Mouse (Mus musculus): ENCODE data around the gene Gm45062. TPM values are rescaled to one million over a fixed set of nuclear protein-coding genes. Genes with fewer than 3 reads are reported as not detected.
A peak's percentile ranks its signal among the peaks of the same experiment; 100 is the strongest.

The Gm45062 gene
- total and polyA plus RNA-seq, 3 experiments = 2.7 to 4.1 (median 3.2) TPM

GRCm38 (mm10) chr6:8495109-8495826 lies 236.0 kb downstream of the Gm45062 start:
- no peaks in the 10 kb centered on the region for H3K27me3 ChIP-seq (replicated peaks)
- H3K9me3 ChIP-seq (replicated peaks; ENCODE audit: low read length) = peaks cover 5% of the 10 kb centered on the region
- H3K9ac ChIP-seq (ENCODE audit: insufficient read depth, low read depth) = peak overlapping the region; percentile 45
- in situ Hi-C loops (cut with MboI; ENCODE audit: low pct_ligation_motif_present, low pct_unique_long_range_greater_than_20kb, low sequenced_read_pairs) (loop anchor here (10.0 kb wide), 1 partner anchor 200 kb away; no protein-coding TSS in a partner anchor), dilution Hi-C loops (cut with MboI; ENCODE audit: extremely low pct_ligation_motif_present, extremely low pct_unique_long_range_greater_than_20kb, low sequenced_read_pairs) (no loop called here)
- no peaks in the 10 kb centered on the region for H3K36me3 ChIP-seq (replicated peaks in 1 of 2; ENCODE audit: control insufficient read depth in 1 of 2, insufficient read depth in 1 of 2, low read length in 1 of 2)
- peak; percentile 32 for DNase-seq (ENCODE audit: extremely low read depth)
- no peaks in the 10 kb centered on the region for H3K79me2 ChIP-seq (replicated peaks; ENCODE audit: control insufficient read depth, extremely low read depth, insufficient read depth, poor library complexity, severe bottlenecking)
- TF ChIP-seq JUN (IDR thresholded peaks at IDR 0.05; ENCODE audit: insufficient read depth, low read depth, low read length) (peak; percentile 23; the same call in 1 of the 2 replicates), IRF4 (IDR thresholded peaks at IDR 0.05; ENCODE audit: low read depth, low read length) (0 out of 2 replicates have a peak, but pooled peaks have one; percentile 29), MEF2A (IDR thresholded peaks at IDR 0.05; ENCODE audit: borderline replicate concordance, low read depth, low read length) (peak; percentile 76), POLR2A (IDR thresholded peaks at IDR 0.05; ENCODE audit: low read depth, low read length) (no peak), EP300 (IDR thresholded peaks at IDR 0.05; ENCODE audit: low read length) (peak; percentile 71)
- H3K4me1 ChIP-seq (ENCODE audit: control insufficient read depth in 1 of 2, insufficient read depth in 2 of 2) = peaks cover 7 to 59% of the 10 kb centered on the region in 2 experiments
- peak overlapping the region; percentile 89 for H3K4me2 ChIP-seq (ENCODE audit: insufficient read depth, low read depth, poor library complexity, severe bottlenecking)
- no peak overlapping the region for H3K4me3 ChIP-seq (replicated peaks in 1 of 3; ENCODE audit: low read depth in 2 of 3, low read length in 2 of 3, poor library complexity in 1 of 3)
- peak overlapping the region; percentile 62 for H3K27ac ChIP-seq (ENCODE audit: insufficient read depth, low read depth)

DNA sequence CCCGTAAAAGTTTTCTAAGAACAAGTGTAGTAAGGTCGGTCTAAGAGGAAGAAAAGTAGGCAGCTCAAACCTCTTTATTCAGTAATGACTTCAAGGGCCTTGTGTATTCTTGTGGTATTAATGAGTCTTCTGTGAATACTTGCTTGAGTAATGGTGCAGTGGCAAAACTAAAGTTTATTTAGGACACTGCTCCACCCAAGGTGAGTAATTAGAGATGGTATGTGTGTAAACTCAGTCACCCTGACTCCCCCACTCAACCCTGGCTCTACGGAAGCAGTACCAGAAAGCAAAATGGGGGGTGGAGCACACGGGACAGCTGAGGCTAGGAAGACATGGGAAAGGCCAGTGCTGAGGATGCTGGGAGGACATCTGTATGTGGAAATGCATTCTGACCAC lies 236.6 kb downstream of the Gm45062 start:
- peaks cover 5% of the 10 kb centered on the region for H3K9me3 ChIP-seq (replicated peaks; ENCODE audit: low read length)
- peaks cover 7 to 57% of the 10 kb centered on the region in 2 experiments for H3K4me1 ChIP-seq (ENCODE audit: control insufficient read depth in 1 of 2, insufficient read depth in 2 of 2)
- no peak overlapping the region for H3K4me3 ChIP-seq (replicated peaks in 1 of 3; ENCODE audit: low read depth in 2 of 3, low read length in 2 of 3, poor library complexity in 1 of 3)
- in situ Hi-C loops (cut with MboI; ENCODE audit: low pct_ligation_motif_present, low pct_unique_long_range_greater_than_20kb, low sequenced_read_pairs) = loop anchor here (10.0 kb wide), 1 partner anchor 201 kb away; no protein-coding TSS in a partner anchor
- peak overlapping the region; percentile 45 for H3K9ac ChIP-seq (ENCODE audit: insufficient read depth, low read depth)
- DNase-seq (ENCODE audit: extremely low read depth) = no peak
- H3K27ac ChIP-seq (ENCODE audit: insufficient read depth, low read depth) = no peak overlapping the region
- no peaks in the 10 kb centered on the region for H3K27me3 ChIP-seq (replicated peaks)
- TF ChIP-seq TBP (conservative IDR thresholded peaks at IDR 0.05; ENCODE audit: low read depth, low read length) = 0 out of 2 replicates have a peak, but pooled peaks have one; percentile 13
- no peak for TF ChIP-seq MXI1 (IDR thresholded peaks at IDR 0.05; ENCODE audit: low read depth, low read length)
- no peak for TF ChIP-seq JUN (IDR thresholded peaks at IDR 0.05; ENCODE audit: insufficient read depth, low read depth, low read length)
- peak overlapping the region; percentile 89 for H3K4me2 ChIP-seq (ENCODE audit: insufficient read depth, low read depth, poor library complexity, severe bottlenecking)
- H3K36me3 ChIP-seq (replicated peaks in 1 of 2; ENCODE audit: control insufficient read depth in 1 of 2, insufficient read depth in 1 of 2, low read length in 1 of 2) = no peaks in the 10 kb centered on the region
- dilution Hi-C loops (cut with MboI; ENCODE audit: extremely low pct_ligation_motif_present, extremely low pct_unique_long_range_greater_than_20kb, low sequenced_read_pairs) = no loop called here
- H3K79me2 ChIP-seq (replicated peaks; ENCODE audit: control insufficient read depth, extremely low read depth, insufficient read depth, poor library complexity, severe bottlenecking) = no peaks in the 10 kb centered on the region

DNA sequence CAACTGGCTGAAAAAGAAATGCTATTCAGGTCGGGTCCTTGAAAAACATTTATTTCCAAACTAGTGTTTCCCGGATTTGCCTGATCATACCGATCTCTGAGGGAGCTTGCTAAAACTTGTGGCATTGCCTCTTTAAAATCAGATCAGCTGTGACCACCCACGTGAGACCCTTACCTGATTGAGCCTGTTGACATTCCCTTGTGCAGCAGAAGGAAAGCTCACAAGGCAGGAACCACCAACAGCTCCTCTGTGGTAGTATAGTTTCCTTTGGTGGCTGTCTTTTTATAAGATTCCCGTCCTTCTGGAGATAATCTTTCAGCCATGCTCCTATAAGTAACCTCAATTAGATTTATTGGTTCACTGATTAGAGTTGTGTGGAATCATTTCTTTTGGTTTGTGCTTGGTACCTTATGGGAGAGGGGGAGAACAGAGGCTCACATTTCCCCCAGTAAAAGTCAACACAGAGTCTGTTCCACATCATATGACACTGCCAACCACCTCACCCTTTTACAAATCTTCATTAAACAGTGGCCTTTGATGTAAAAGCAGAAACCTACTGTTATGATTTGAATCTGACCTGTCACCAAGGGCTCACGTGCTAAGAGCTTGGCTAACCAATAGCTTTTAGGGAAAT lies 238.1 kb downstream of the Gm45062 start:
- Histone ChIP-seq H3K27ac (ENCODE audit: insufficient read depth, low read depth) (no peak overlapping the region), H3K4me1 (ENCODE audit: control insufficient read depth in 1 of 2, insufficient read depth in 2 of 2) (peaks cover 7 to 62% of the 10 kb centered on the region in 2 experiments), H3K79me2 (replicated peaks; ENCODE audit: control insufficient read depth, extremely low read depth, insufficient read depth, poor library complexity, severe bottlenecking) (no peaks in the 10 kb centered on the region), H3K9me3 (replicated peaks; ENCODE audit: low read length) (peaks cover 5% of the 10 kb centered on the region), H3K9ac (ENCODE audit: insufficient read depth, low read depth) (no peak overlapping the region), H3K4me3 (replicated peaks in 1 of 3; ENCODE audit: low read depth in 2 of 3, low read length in 2 of 3, poor library complexity in 1 of 3) (no peak overlapping the region), H3K36me3 (replicated peaks in 1 of 2; ENCODE audit: control insufficient read depth in 1 of 2, insufficient read depth in 1 of 2, low read length in 1 of 2) (no peaks in the 10 kb centered on the region), H3K4me2 (ENCODE audit: insufficient read depth, low read depth, poor library complexity, severe bottlenecking) (no peak overlapping the region), H3K27me3 (replicated peaks) (no peaks in the 10 kb centered on the region)
- dilution Hi-C loops (cut with MboI; ENCODE audit: extremely low pct_ligation_motif_present, extremely low pct_unique_long_range_greater_than_20kb, low sequenced_read_pairs) (no loop called here), in situ Hi-C loops (cut with MboI; ENCODE audit: low pct_ligation_motif_present, low pct_unique_long_range_greater_than_20kb, low sequenced_read_pairs) (loop anchor here (10.0 kb wide), 1 partner anchor 203 kb away; no protein-coding TSS in a partner anchor)
- no peak for DNase-seq (ENCODE audit: extremely low read depth)
- no peak for TF ChIP-seq CTCF (conservative IDR thresholded peaks at IDR 0.05 in 1 of 2, IDR thresholded peaks at IDR 0.05 in 1 of 2; ENCODE audit: low read depth in 2 of 2, low read length in 2 of 2)
- TF ChIP-seq IRF4 (IDR thresholded peaks at IDR 0.05; ENCODE audit: low read depth, low read length) = no peak
- TF ChIP-seq UBTF (IDR thresholded peaks at IDR 0.05; ENCODE audit: low read depth, low read length) = no peak
- TF ChIP-seq USF2 (conservative IDR thresholded peaks at IDR 0.05; ENCODE audit: low read depth, low read length) = no peak
- TF ChIP-seq CHD1 (IDR thresholded peaks at IDR 0.05; ENCODE audit: low read depth, low read length) = no peak
- TF ChIP-seq ETS1 (conservative IDR thresholded peaks at IDR 0.05; ENCODE audit: low read depth, low read length) = no peak
- no peak for TF ChIP-seq PAX5 (IDR thresholded peaks at IDR 0.05; ENCODE audit: low read length)
- TF ChIP-seq POLR2AphosphoS2 (IDR thresholded peaks at IDR 0.05; ENCODE audit: low read depth, low read length) = no peak
- TF ChIP-seq USF1 (IDR thresholded peaks at IDR 0.05; ENCODE audit: low read depth, low read length) = no peak
- no peak for TF ChIP-seq MAZ (IDR thresholded peaks at IDR 0.05; ENCODE audit: low read depth, low read length)
- TF ChIP-seq GABPA (IDR thresholded peaks at IDR 0.05; ENCODE audit: insufficient replicate concordance, low read depth, low read length) = no peak
- TF ChIP-seq ZMIZ1 (IDR thresholded peaks at IDR 0.05; ENCODE audit: low read depth, low read length) = no peak
- TF ChIP-seq MYC (IDR thresholded peaks at IDR 0.05; ENCODE audit: low read depth, low read length) = no peak
- no peak for TF ChIP-seq ZNF384 (IDR thresholded peaks at IDR 0.05; ENCODE audit: low read depth, low read length)
- no peak for TF ChIP-seq BHLHE40 (IDR thresholded peaks at IDR 0.05; ENCODE audit: low read depth, low read length)
- no peak for TF ChIP-seq EP300 (IDR thresholded peaks at IDR 0.05; ENCODE audit: low read length)
